Mouse (Mus musculus) lung, adult 2 months (tissue): ENCODE results near the gene Thrap3. TPM values are rescaled to one million over a fixed set of nuclear protein-coding genes. Genes with fewer than 3 reads are reported as not detected.

Experiments
- DNase-seq: peaks from one replicate; pipeline ENCODE4 v3.0.0; 2022
- H3K4me1 ChIP-seq: fragments of 200-500 bp; 2 replicates; pipeline ENCODE4 v1.6.1; 2011; ENCODE audit warnings: low read length; ENCODE audit not compliant: control insufficient read depth, insufficient read depth
- H3K4me3 ChIP-seq: fragments of 200-500 bp; replicated peaks from 2 replicates; pipeline ENCODE3; 2011; ENCODE audit warnings: low read depth, mild to moderate bottlenecking, control low read depth, low read length; ENCODE audit errors: extremely low read depth
- CTCF ChIP-seq: fragments of 200-500 bp; IDR thresholded peaks from 2 replicates; pipeline ENCODE4 v1.5.1; 2011; ENCODE audit warnings: mild to moderate bottlenecking, low read length, control low read depth; ENCODE audit not compliant: insufficient read depth
- POLR2A ChIP-seq: fragments of 200-500 bp; IDR thresholded peaks from 2 replicates; pipeline ENCODE4 v1.6.1; 2011; ENCODE audit warnings: low read depth, mild to moderate bottlenecking, control low read depth, low read length, borderline replicate concordance; ENCODE audit errors: extremely low read depth
- WGBS: fragments of 180-500 bp; shearing (Covaris S2); methylation state at CpG from one replicate; pipeline ENCODE4 v1.1.7; 2018; 5-methylcytosine and 5-hydroxymethylcytosine counted together
- polyA plus RNA-seq: library from polyadenylated mRNA; depleted of rRNA; stranded (reverse); fragments of >200 nt; gene quantifications from 2 replicates; pipeline ENCODE4 v1.2.3, GENCODE M21; 2012; rRNA removed

The Thrap3 gene
- polyA plus RNA-seq, 1 experiment, result 62.8 TPM

GRCm38 (mm10) chr4:126117116-126117515 lies 85.4 kb downstream of the Thrap3 start:
- no peak for DNase-seq
- TF ChIP-seq CTCF (no peak), POLR2A (no peak)
- peaks cover 11% of the 10 kb centered on the region for H3K4me1 ChIP-seq
- WGBS, result 69% methylated on average over 8 of the region's 8 CpGs
- no peak overlapping the region for H3K4me3 ChIP-seq

- no peak overlapping the region for H3K4me3 ChIP-seq
- no peak for DNase-seq
- H3K4me1 ChIP-seq, result peaks cover 14% of the 10 kb centered on the region
- 60% methylated on average over 6 of the region's 6 CpGs for WGBS
- TF ChIP-seq CTCF (no peak), POLR2A (no peak)
Observed at GRCm38 (mm10) chr4:126115871-126116521, 86.6 kb downstream of the Thrap3 start.

GRCm38 (mm10) chr4:126115411-126115810 lies 87.1 kb downstream of the Thrap3 start:
- DNase-seq, result no peak
- 79% methylated on average over 9 of the region's 9 CpGs for WGBS

More at GRCm38 (mm10) chr4:126115411-126115810, 87.1 kb downstream of the Thrap3 start:
- no peak for TF ChIP-seq CTCF
- TF ChIP-seq POLR2A, result no peak
- H3K4me1 ChIP-seq, result peaks cover 19% of the 10 kb centered on the region
- no peak overlapping the region for H3K4me3 ChIP-seq

Other genes with a start within 250 kb of the Thrap3 start
- 20.9 and 39.2 TPM in 2 replicates for gene Csf3r, start 178.2 kb downstream of the Thrap3 start, polyA plus RNA-seq
- 48.6 and 49.8 TPM in 2 replicates for gene Mrps15, start 155.8 kb downstream of the Thrap3 start, polyA plus RNA-seq
- gene Oscp1, start 144.2 kb downstream of the Thrap3 start, polyA plus RNA-seq, result 2.8 and 4.5 TPM in 2 replicates
- 30.2 and 34.8 TPM in 2 replicates for gene Lsm10, start 106.1 kb downstream of the Thrap3 start, polyA plus RNA-seq
- gene Stk40, start 98.8 kb downstream of the Thrap3 start, polyA plus RNA-seq, result 38.0 and 41.1 TPM in 2 replicates
- 221 and 295 TPM in 2 replicates for gene Eva1b, start 55.0 kb downstream of the Thrap3 start, polyA plus RNA-seq
- 6.2 and 7.5 TPM in 2 replicates for gene Sh3d21, start 39.3 kb downstream of the Thrap3 start, polyA plus RNA-seq
- 153 and 194 TPM in 2 replicates for gene Map7d1, start 53.6 kb upstream of the Thrap3 start, polyA plus RNA-seq
- 31.7 and 51.1 TPM in 2 replicates for gene Trappc3, start 59.6 kb upstream of the Thrap3 start, polyA plus RNA-seq
- gene Col8a2, start 84.0 kb upstream of the Thrap3 start, polyA plus RNA-seq, result 3.5 and 4.4 TPM in 2 replicates
- 42.2 and 49.0 TPM in 2 replicates for gene Adprhl2, start 118.9 kb upstream of the Thrap3 start, polyA plus RNA-seq
- 12.9 and 18.6 TPM in 2 replicates for gene Tekt2, start 122.9 kb upstream of the Thrap3 start, polyA plus RNA-seq
- gene Ago3, start 226.8 kb upstream of the Thrap3 start, polyA plus RNA-seq, result 17.6 and 23.4 TPM in 2 replicates